Mouse (Mus musculus) adrenal gland, adult 18-20 months (tissue): ENCODE data around the gene Bbs10. TPM values are rescaled to one million over a fixed set of nuclear protein-coding genes. Genes with fewer than 3 reads are reported as not detected.
A peak's percentile ranks its signal among the peaks of the same experiment; 100 is the strongest.

Experiments
- DNase-seq, 2 experiments: peaks; one replicate each; pipeline ENCODE4 v3.0.0; 2021 to 2022; ENCODE audit warnings: low spot score in 2 of 2
- total RNA-seq, 2 experiments: library from RNA; stranded (reverse); gene quantifications; 1 replicate in 1 of 2; 2 replicates in 1 of 2; pipeline ENCODE4 v1.2.3; 2021

Gene Bbs10
- total RNA-seq, 2 experiments from 2014 or later, result 3.8 to 4.4 TPM

GRCm38 (mm10) chr10:111318805-111319500 is 20.5 kb downstream of the Bbs10 start:
- no peak for DNase-seq

GRCm38 (mm10) chr10:111320579-111320978 is 22.1 kb downstream of the Bbs10 start:
- DNase-seq, result no peak

GRCm38 (mm10) chr10:111327957-111328356 is 29.5 kb downstream of the Bbs10 start:
- no peak for DNase-seq

GRCm38 (mm10) chr10:111329326-111329725 is 30.8 kb downstream of the Bbs10 start:
- DNase-seq, result peak; percentile 12 to 31

GRCm38 (mm10) chr10:111334902-111335301 is 36.4 kb downstream of the Bbs10 start:
- no peak for DNase-seq

GRCm38 (mm10) chr10:111335517-111336352 is 37.3 kb downstream of the Bbs10 start:
- peak in 1 of 2 experiments; percentile 23 for DNase-seq

GRCm38 (mm10) chr10:111336353-111336713 is 37.9 kb downstream of the Bbs10 start:
- DNase-seq, result no peak

- no peak for DNase-seq
These were observed 40.8 kb downstream of the Bbs10 start for GRCm38 (mm10) chr10:111339296-111339695.

- DNase-seq, result no peak
These were observed 43.3 kb downstream of the Bbs10 start for GRCm38 (mm10) chr10:111341761-111342160.

GRCm38 (mm10) chr10:111343555-111343954 is 45.1 kb downstream of the Bbs10 start:
- DNase-seq, result no peak

- no peak for DNase-seq
These were observed 49.8 kb downstream of the Bbs10 start for GRCm38 (mm10) chr10:111348263-111348662.

Other genes starting within 250 kb of the Bbs10 start
- gene Osbpl8, start 133.9 kb upstream of the Bbs10 start, total RNA-seq, result 10 to 100 TPM; 23.2 to 23.7 TPM
- gene Nap1l1, start 174.5 kb downstream of the Bbs10 start, total RNA-seq, result 100 to 1,000 TPM; 124 to 136 TPM
- 10 to 100 TPM; 47.8 to 82.2 TPM for gene Phlda1, start 207.6 kb downstream of the Bbs10 start, total RNA-seq